Mouse (Mus musculus) myocyte (in vitro differentiated cells): ENCODE results near the gene Fxyd1.

Experiments
- CEBPB ChIP-seq: IDR thresholded peaks from 2 replicates; pipeline ENCODE4 v1.6.1; 2011; ENCODE audit warnings: mild to moderate bottlenecking, moderate library complexity; ENCODE audit not compliant: poor library complexity, insufficient read depth, severe bottlenecking
- E2F4 ChIP-seq: IDR thresholded peaks from one replicate; pipeline ENCODE4 v1.6.1; 2011; ENCODE audit warnings: mild to moderate bottlenecking, control low read depth, moderate library complexity; ENCODE audit not compliant: insufficient read depth
- MAX ChIP-seq: IDR thresholded peaks from one replicate; pipeline ENCODE4 v1.6.1; 2011; ENCODE audit warnings: low read depth, mild to moderate bottlenecking, control low read depth
- MYOD1 ChIP-seq, 3 experiments: IDR thresholded peaks; one replicate each; pipeline ENCODE4 v1.6.1; 2011; ENCODE audit warnings: control low read depth in 2 of 3, low read depth in 2 of 3, mild to moderate bottlenecking in 2 of 3, moderate library complexity in 1 of 3; ENCODE audit not compliant: insufficient read length in 2 of 3, control insufficient read depth in 1 of 3
- POLR2A ChIP-seq: IDR thresholded peaks from one replicate; pipeline ENCODE4 v1.6.1; 2011; ENCODE audit warnings: low read depth, mild to moderate bottlenecking, control low read depth, moderate library complexity; ENCODE audit not compliant: insufficient read length
- POLR2AphosphoS2 ChIP-seq: IDR thresholded peaks from one replicate; pipeline ENCODE4 v1.6.1; 2011; ENCODE audit warnings: low read depth, control low read depth; ENCODE audit not compliant: insufficient read length
- REST ChIP-seq: IDR thresholded peaks from one replicate; pipeline ENCODE4 v1.6.1; 2011; ENCODE audit warnings: mild to moderate bottlenecking, control low read depth, moderate library complexity; ENCODE audit not compliant: insufficient read depth, insufficient read length
- SRF ChIP-seq: IDR thresholded peaks from one replicate; pipeline ENCODE4 v1.6.1; 2011; ENCODE audit warnings: low read depth; ENCODE audit not compliant: control insufficient read depth, insufficient read length
- USF1 ChIP-seq: IDR thresholded peaks from one replicate; pipeline ENCODE4 v1.6.1; 2011; ENCODE audit warnings: low read depth, mild to moderate bottlenecking, control low read depth, moderate library complexity

DNA sequence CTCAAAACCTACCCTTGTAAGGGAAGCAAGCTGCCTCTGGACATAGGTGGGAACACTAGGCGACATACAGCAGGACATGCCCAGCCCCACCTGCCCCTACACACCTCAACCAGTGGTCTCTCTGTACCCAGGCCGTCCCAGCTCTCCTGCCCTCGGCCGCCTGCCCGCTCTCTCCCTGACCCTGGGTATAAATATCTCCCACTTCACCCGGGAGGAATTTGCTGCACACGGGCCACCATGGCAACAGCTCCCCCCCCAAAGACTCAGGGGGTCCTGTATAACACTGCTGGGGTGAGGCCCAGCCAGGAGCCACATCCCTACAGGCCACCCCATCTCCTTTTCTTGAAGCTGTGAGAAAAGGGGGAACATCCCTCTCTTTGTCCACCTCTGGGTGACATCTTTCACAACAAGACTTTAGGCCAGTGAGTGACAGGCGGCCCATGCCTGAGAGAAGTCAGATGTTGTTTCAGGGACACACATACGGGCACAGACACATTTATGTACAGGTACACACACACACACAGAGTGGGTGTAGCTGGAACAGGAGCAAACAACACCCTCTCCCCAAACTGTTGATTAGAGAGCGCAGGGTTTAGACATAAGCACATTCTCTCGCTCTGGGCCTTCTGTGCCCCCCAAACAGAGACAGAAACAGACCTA lies 2.2 kb downstream of the Fxyd1 start:
- TF ChIP-seq POLR2A (no peak), USF1 (no peak), CEBPB (no peak), MAX (no peak), E2F4 (no peak), MYOD1 (IDR thresholded peaks at IDR 0.05; ENCODE audit: control insufficient read depth in 1 of 3, insufficient read length in 2 of 3, low read depth in 2 of 3) (no peak), SRF (no peak), POLR2AphosphoS2 (no peak), REST (no peak)
